Mouse (Mus musculus) gastrocnemius, adult 8-10 months (tissue): ENCODE measurements around the gene Zfp982. TPM values are rescaled to one million over a fixed set of nuclear protein-coding genes. Genes with fewer than 3 reads are reported as not detected.
"Not testable (repeated sequence)": the region's sequence is repeated elsewhere in the genome, so short reads cannot be mapped to it uniquely, and the experiment has no call there.

Experiments
- DNase-seq, 2 experiments: peaks; one replicate each; pipeline ENCODE4 v3.0.0; 2022; ENCODE audit warnings: low spot score in 2 of 2
- total RNA-seq, 4 experiments: library from RNA; stranded (reverse); gene quantifications; 2 replicates each; pipeline ENCODE4 v1.2.4; 2022

Zfp982 gene
- total RNA-seq: 1 to 10 TPM; 1.4 to 3.0 (median 2.2) TPM

DNA sequence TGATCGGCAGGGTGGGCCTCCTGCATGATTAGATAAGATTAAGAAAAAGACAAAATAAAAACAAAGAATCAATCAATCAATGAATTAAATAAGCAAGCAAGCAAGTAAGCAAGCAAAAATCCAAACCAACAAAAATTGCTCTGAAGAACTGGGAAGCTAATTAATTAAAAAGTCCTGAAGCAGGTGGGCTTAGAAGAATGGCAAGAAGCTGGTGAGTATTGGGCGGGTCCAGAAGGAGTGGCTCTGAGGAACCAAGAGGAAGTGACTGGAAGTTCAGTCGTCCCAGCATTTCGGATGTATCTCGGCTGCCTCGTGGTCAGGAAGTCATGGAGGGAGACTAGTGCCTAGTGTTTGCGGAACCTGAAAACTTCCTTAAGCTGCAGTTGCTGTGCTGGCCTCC lies at the start of gene Zfp982:
Zfp982 (plus strand) TSS at position 301 of the 400 bp plus-strand sequence.
- not testable (repeated sequence) for DNase-seq

DNA sequence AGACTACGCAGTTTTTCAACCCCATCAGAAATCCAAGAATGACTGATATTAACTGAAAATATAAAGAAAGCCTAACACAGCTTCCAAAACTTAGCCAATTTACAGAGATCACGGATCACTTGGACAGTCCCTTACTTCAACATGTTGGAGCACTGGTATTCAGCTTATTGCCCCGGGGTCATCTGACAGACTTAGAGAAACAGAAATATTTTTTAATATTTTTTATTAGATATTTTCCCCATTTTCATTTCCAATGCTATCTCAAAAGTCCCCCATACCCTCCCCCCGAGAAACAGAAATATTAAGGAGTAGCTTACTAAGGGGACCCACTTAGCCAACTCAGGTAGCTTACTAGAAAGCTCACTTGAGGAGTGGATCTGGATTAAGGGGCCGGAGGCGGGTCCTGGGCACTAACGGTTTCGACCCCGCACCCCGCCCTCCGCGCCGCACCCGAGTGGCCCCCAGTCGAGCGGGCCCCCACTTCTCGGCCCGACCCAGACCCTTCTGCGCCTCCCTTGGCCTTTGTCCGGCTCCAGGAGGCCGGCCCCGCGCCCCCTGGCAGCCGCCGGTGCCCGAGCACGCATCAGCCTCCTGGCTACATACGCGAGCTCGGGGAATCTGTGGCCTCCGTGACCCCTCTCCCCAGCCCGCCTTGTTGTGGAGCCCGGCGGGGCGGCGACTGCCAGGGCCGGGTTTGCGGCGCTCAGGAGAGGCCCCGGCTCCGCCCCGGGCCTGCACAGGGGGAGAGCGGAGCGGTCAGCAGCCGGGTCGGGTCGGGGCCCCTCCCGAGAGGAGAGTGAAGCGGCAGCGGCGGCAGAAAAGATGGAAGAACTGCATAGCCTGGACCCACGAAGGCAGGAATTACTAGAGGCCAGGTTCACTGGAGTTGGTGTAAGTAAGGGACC lies 49.3 kb upstream of the Zfp982 start:
- DNase-seq: not testable (repeated sequence)

DNA sequence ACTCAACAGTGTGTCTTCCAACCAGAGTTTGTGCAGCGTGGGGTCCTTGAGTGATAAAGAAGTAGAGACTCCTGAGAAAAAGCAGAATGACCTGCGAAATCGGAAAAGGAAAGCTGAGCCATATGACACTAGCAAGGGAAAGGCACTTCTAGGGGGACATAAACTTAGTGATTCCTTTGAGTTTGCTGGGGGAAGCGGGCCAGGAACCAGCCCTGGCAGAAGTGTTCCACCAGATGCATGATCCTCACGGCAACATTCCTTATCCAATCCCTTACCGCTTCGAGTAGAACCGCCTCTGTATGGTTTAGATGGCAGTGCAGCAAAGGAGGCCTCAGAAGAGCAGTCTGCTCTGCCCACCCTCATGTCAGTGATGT lies 48.7 kb upstream of the Zfp982 start:
- DNase-seq: not testable (repeated sequence)

DNA sequence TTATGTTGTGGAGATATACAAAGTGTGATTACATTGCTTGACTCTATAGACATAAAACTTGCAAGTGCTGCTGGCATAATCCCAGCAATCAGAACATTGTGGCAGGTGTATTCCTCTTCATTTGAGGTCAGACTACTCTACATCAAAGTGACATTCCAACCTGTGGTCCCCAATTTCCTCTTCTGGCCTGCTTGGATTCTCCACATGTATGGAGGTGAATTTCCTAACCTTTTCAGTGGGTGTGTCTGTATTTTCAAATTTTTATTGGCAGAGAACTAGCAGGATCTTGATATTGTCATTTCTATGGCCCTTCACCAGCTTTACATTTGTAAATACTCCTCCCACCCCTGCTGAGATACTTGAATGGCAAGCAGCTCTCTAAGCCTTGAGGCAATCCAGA lies 46.8 kb upstream of the Zfp982 start:
- DNase-seq: not testable (repeated sequence)

DNA sequence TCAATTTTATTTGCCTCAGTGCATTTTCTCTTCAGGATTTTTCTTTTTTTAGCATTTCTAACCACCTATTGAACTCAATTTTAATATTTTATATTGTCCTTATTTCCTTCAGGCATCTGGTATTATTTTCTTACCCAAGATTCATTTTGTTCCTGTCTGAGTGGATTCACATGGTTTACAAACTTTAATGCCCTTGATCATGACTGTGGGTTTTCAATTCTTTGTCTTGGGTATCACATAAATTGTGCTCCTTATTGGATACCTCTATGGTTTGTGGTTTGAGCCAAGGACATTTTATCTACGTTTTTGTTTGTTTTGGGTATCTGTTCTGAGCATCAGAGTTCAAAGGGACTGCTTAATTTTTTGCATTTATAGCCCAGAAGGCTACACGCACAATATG lies 43.9 kb upstream of the Zfp982 start:
- no peak for DNase-seq

DNA sequence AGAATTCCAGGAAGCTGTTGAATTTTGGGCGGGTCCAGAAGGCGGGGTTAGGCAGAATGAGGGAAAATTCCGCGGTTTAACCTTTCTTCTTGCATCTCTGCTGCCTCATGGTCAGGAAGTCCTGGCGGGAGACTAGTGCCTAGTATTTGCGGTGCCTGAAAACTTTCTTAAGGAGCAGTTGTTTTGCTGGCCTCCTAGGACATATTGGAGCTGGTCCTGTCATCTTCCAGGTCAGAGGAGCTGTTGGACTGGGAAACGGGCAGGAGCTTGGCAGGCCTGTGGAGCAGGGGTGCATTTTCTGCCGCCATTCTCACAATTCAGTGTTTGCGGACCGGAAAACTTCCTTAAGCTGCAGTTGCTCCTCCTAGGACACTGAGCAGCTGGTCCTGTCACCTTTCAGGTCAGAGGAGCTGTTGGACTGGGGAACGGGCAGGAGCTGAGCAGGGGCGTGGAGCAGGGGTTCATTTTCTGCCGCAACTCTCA lies 43.1 kb upstream of the Zfp982 start:
- DNase-seq: no peak

DNA sequence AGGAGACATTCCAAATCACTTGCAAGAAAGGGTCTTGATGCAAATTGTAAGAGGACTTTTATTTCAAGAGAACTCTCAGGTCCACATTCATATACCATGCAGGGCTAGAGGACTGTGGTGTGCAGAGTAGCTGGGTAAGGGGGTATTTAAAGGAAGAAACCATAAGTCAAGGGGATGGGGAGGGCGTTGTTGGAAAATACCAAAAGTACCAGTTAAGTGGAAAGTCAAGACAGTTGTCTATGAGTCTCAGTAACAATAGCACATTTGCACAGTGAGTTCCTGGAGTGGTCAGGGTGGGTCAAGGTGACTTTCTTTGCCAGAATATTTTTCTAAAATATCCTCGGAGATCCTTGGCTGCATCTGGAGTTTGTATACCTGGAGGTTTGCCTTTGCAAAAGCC lies 42.2 kb upstream of the Zfp982 start:
- DNase-seq: not testable (repeated sequence)

DNA sequence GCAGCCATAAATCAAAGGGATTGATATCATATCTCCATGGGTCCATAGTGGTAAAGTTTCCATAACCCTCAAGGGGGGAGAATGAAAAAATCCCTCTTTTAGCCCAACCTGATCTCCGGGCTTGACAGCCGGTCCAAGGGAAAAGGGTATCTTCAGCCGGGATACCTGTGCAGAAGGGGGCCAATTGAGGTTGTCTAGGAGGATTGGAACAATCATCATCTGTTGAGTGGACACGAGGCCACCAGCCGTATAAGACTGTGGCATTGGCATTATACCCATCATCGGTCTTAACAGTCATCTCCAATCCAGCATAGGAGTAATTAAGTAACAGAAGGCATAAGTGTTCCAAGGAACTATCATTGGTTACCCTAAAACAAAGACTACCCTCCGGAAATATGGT lies 25.0 kb upstream of the Zfp982 start:
- DNase-seq: not testable (repeated sequence)

DNA sequence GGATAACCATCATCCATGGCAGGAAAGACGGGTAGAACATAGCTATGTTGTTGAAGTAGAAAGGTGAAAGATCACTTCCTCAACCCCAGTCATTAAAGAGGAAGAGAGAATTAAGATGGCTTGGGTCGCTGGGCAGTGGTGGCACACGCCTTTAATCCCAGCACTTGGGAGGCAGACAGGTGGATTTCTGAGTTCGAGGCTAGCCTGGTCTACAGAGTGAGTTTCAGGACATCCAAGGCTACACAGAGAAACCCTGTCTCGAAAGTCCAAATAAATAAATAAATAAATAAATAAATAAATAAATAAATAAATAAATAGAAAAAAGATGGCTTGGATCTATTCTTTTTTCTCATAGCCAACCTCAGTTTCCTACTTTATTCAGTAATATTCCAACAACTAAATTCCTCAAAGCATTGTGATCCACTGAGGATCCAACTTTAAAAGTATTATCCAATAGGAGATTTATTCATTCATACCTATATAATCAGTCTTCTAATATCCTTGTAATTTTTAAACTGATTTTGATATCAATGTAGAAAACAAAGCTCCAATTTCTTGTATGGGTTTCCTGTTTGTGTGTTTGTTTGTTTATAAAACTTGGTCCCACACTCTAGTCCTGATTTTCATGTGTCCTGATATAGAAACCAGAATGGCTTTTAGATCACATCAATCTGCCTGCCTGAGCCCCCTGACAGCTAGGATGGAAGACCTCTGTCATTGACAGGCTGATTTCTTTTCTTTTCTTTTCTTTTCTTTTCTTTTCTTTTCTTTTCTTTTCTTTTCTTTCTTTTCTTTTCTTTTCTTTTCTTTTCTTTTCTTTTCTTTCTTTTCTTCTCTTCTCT lies 6.8 kb downstream of the Zfp982 start:
- DNase-seq: not testable (repeated sequence)

DNA sequence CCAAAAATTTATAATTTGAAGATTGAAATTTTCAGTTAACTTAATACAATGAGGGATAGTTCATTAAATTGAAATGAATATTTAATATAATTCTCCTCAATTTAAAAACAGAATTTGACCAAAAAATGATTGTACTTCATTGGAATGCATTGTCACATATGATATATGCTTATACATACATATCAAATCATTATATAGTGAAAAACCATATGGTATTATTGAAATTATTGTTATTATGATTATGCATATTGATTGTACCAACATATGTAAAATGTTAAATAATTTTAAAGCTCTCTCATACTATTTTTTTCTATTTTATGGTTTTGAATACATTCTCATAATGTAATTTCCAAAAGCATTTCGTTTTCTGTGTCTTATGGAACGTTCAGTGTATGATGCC lies 17.0 kb downstream of the Zfp982 start:
- no peak for DNase-seq

DNA sequence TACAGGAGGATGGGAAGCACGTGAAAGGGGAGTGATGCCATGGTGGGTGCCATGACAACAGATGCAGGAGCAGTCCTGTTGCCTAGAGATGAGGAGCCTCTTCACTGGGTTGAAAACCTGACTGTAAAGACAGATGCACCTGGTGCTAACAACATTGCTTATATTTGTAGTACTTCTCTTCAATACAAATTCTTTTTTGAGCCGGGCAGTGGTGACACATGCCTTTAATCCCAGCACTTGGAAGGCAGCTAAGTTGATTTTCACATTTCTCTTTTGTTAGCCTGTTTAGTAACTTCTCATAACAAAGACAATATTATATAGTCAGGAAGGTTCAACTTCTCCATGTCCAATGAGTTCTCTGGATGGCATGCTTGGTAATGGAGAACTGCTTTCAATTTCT lies 26.8 kb downstream of the Zfp982 start:
- DNase-seq: no peak

DNA sequence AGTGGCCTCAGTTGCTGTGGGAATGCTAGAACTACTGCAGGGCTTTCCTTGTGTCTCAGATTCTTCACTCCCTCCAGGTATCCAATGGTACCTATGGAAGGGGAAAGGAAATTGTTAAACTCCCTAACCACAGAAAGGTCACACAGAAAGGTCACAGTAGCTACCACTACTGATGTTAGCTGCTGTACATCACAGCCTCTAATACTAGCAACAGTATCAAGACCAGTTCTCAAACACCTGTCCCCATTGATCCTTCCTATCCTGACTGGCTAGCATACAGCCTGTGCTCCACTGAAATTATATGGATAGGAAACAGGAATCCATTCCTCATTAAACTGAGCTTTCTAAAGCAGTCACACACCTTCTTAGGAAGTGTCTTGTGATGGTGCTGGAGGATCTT lies 27.9 kb downstream of the Zfp982 start:
- no peak for DNase-seq

DNA sequence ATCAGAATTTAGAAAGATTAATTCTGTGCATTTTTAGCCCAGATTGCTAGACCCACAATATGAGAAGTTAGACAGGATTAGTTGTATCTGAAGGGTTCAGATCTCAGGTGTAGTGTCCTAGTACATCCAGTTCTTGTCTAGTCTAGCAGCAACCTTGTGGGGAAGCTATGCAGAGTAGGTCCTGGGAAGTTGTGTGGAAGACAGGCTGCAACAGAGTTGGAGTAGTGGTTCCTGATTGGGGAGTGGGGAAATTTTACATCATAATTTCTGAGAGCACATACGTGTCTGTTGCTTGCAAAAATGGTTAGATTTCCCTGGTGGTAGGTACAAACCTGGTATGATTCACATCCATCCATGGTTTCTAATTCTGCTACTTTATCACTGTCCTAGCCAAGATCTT lies 32.9 kb downstream of the Zfp982 start:
- DNase-seq: no peak

DNA sequence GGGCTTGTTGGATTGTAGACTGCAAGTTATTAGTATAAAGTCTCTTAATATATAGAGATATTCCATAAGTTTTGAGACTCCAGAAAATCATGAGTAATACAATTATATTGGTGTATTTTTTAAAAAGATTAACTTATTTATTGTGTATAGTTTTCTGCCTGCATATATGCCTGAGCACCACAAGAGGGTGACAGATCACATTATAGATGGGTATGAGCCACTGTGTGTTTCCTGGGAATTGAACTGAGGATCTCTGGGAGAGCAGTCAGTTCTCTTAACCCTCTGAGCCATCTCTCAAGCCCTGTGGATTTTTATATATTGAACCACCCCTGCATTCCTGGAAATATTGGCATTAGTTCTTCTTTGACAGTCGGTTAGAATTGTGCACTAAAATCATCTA lies 38.1 kb downstream of the Zfp982 start:
- DNase-seq: no peak

DNA sequence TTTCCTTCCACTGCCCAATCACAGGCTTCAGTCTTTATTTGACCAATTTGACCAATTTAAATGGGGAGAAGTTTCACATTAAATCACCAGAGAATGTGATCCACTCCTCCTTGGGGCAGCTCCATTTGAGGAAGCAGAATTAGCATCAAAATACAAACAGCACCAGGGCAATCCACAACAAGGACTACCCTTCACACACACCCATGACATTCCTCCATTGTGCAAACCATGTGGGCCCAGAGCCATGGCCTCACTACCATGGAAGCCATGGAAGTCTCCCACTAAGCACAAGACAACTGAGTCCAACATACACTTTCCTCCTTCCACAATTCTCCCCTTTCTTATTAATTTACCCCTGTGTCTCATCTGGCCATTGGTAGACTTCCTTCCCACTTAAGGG lies 43.7 kb downstream of the Zfp982 start:
- not testable (repeated sequence) for DNase-seq

DNA sequence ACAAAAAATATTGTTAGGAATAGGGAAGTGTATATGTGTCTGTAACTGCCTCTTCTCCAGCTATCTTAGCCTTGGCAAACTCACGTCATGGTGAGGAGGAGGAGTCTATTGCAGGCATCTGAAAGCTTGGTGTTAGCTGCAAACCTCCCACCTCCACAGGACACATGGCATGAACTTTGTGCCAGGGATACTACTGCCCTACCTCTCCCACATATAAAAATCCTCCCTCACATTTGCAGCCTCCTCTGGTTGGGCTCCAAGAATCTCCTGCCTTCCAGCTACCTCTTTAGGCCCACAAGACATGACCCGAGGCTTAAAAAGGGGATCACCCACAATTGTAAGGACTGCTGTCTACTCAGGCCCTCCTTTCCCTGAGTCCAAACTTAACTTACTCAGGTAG lies 45.5 kb downstream of the Zfp982 start:
- no peak for DNase-seq

DNA sequence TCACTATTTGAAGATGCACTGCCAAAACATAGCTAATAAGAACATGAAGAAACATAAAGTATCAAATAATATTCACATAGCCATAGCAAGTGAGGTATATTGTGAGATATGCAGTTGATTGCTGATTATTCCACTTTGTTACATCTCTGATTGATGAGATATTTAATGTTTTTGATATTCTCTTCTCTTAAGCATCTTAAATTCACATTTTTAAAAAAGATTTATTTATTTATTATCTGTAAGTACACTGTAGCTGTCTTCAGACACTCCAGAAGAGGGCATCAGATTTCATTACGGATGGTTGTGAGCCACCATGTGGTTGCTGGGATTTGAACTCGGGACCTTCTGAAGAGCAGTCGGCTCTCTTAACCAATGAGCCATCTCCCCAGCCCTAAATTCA lies 47.7 kb downstream of the Zfp982 start, which contains the start of gene Gm16503:
Gm16503 (plus strand) TSS at position 301 of the 400 bp plus-strand sequence.
- not testable (repeated sequence) for DNase-seq

DNA sequence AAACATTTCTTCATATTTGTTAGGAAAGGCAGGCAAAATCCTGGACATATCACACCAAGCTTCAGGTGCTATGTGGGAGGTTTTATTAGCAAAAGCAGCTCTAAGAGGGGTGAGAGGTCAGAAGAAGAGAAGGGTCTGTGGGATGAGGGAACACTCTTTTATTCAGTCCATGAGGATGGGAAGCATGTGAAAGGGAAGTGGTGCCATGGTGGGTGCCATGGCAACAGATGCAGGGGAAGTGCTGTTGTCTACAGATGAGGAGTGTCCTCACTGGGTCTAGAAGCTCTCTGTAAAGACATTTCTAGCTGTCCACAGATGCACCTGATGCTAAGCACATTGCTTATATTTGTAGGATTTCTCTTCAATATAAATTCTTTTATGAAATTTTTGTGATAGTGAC lies 48.9 kb downstream of the Zfp982 start:
- DNase-seq: no peak

DNA sequence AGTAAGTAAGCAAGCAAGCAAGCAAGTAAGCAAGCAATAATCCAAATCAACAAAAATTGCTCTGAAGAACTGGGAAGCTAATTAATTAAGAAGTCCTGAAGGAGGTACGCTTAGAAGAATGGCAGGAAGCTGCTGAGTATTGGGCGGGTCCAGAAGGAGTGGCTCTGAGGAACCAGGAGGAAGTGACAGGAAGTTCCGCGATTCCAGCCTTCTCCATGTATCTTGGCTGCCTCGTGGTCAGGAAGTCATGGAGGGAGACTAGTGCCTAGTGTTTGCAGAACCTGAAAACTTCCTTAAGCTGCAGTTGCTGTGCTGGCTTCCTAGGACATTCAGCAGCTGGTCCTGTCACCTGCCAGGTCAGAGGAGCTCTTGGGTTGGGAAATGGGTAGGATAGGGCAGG lies 60.9 kb downstream of the Zfp982 start, which contains the start of gene Zfp985:
Zfp985 (plus strand) TSS at position 207 of the 400 bp plus-strand sequence.
- DNase-seq: not testable (repeated sequence)

DNA sequence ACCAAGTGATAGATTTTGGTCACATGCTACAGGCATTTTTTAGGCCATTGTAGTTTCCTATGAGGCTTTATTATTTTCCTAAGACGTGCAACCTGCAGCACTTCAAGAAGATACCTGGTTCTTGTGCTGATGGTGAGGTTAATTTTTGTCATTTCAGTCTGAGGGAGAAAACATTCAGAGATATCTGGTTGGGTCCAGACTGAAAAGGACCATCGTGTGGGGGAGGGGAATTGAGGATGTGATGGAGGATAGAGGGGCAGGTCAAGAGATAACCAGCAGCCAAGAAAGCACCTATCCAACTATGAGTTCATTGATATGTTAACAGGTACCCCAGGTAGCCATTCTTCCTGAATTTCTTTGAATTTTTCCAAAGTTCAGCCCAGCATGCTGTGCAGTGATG lies 62.1 kb downstream of the Zfp982 start:
- DNase-seq: not testable (repeated sequence)

DNA sequence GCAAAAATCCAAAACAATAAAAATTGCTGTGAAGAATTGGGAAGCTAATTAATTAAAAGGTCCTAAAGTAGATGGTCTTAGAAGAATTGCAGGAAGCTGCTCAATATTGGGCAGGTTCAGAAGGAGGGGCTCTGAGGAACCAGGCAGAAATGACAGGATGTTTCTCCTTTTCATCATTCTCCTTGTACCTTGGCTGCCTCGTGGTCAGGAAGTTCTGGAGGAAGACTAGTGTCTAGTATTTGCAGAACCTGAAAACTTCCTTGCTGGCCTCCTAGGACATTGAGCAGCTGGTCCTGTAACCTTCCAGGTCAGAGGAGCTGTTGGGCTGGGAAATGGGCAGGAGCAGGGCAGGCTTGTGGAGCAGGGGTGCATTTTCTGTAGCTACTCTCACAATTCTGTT lies 64.7 kb downstream of the Zfp982 start:
- not testable (repeated sequence) for DNase-seq

DNA sequence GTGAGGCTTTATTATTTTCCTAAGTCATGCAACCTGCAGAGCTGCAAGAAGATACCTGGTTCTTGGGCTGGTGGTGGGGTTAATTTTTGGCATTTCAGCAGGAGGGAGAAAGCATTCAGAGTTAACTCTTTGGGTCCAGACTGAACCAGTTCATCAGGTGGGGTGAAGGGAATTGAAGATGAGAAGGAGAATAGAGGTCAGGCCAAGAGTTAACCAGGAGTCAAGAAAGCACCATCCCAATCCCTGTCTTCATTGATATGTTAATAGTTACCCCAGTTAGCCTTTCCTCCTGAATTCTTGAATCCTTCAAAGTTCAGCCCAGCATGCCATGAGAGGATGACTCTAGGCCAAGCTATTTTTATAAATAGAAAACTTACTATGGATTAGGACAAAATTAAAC lies 65.8 kb downstream of the Zfp982 start:
- DNase-seq: not testable (repeated sequence)
